Mouse (Mus musculus) neural tube, embryonic 15.5 days (tissue): ENCODE measurements around the gene Nlgn2. TPM values are rescaled to one million over a fixed set of nuclear protein-coding genes. Genes with fewer than 3 reads are reported as not detected.

Experiments
- ATAC-seq: fragments of 200-750 bp; cut with Nextera tagmentation; 2 replicates; pipeline ENCODE4 v1.8.0; 2017; ENCODE audit warnings: mild to moderate bottlenecking, moderate TSS enrichment, moderate library complexity; ENCODE audit not compliant: low FRiP score
- H3K27ac ChIP-seq: fragments of 300-500 bp; sonication (generic); replicated peaks from 2 replicates; pipeline ENCODE4 v1.5.1; 2015; ENCODE audit warnings: mild to moderate bottlenecking, inconsistent platforms
- H3K27me3 ChIP-seq: fragments of 300-500 bp; sonication (generic); replicated peaks from 2 replicates; pipeline ENCODE4 v1.6.1; 2015; ENCODE audit warnings: inconsistent platforms
- H3K36me3 ChIP-seq: fragments of 300-500 bp; sonication (generic); 2 replicates; pipeline ENCODE4 v1.6.1; 2015; ENCODE audit warnings: inconsistent platforms
- H3K4me1 ChIP-seq: fragments of 300-500 bp; sonication (generic); 2 replicates; pipeline ENCODE4 v1.6.1; 2015; ENCODE audit warnings: inconsistent platforms
- H3K4me2 ChIP-seq: fragments of 300-500 bp; sonication (generic); 2 replicates; pipeline ENCODE4 v1.6.1; 2015; ENCODE audit warnings: inconsistent platforms, mild to moderate bottlenecking, moderate library complexity
- H3K4me3 ChIP-seq: fragments of 300-500 bp; sonication (generic); replicated peaks from 2 replicates; pipeline ENCODE4 v1.5.1; 2015; ENCODE audit warnings: mild to moderate bottlenecking, inconsistent platforms
- H3K9ac ChIP-seq: fragments of 300-500 bp; sonication (generic); replicated peaks from 2 replicates; pipeline ENCODE4 v1.6.1; 2015; ENCODE audit warnings: mild to moderate bottlenecking, inconsistent platforms
- H3K9me3 ChIP-seq: fragments of 300-500 bp; sonication (generic); replicated peaks from 2 replicates; pipeline ENCODE4 v1.6.1; 2016; ENCODE audit warnings: inconsistent platforms
- WGBS: fragments of 180-500 bp; shearing (Covaris S2); methylation state at CpG from one replicate; pipeline ENCODE4 v1.1.7; 2015; ENCODE audit warnings: mixed read lengths; 5-methylcytosine and 5-hydroxymethylcytosine counted together
- polyA plus RNA-seq: library from polyadenylated mRNA; unstranded; fragments of >200 nt; fragmentation: Nextera tagmentation; extraction: Ambion mirVana; gene quantifications from 2 replicates; pipeline ENCODE4 v1.2.1, GENCODE M21; 2015

The Nlgn2 gene
- polyA plus RNA-seq, 1 experiment from 2014 or later = 21.4 TPM

DNA sequence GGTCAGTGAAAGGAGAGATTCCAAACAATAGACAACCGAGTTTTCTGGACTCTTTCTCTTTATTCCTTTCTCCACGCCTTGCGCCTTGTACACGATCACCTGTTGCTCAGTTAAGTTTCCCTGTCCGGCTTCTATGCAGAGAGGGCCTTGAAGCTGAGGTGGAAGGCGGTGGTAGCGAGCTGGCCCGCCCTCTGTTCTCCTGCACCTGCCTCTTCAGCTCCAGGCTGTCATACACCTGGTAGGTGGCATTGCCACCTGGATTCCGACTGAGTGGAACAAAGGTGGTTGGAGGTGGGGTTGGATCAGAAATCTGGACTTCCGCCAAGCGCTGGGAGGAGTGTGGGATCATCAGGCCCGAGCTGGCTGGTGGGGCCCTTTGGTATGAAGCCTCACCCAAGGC, 21.1 kb downstream of the Nlgn2 start:
- ATAC-seq = no peak
- no peak overlapping the region for H3K4me3 ChIP-seq
- WGBS = 89% methylated on average over 12 of the region's 12 CpGs
- H3K27me3 ChIP-seq = no peaks in the 10 kb centered on the region
- H3K27ac ChIP-seq = no peak overlapping the region
- H3K9me3 ChIP-seq = 0 out of 2 replicates have a peak, but pooled peaks cover 3% of the 10 kb centered on the region
- H3K4me2 ChIP-seq = no peak overlapping the region
- H3K9ac ChIP-seq = no peak overlapping the region
- no peaks in the 10 kb centered on the region for H3K4me1 ChIP-seq
- H3K36me3 ChIP-seq = no peaks in the 10 kb centered on the region

DNA sequence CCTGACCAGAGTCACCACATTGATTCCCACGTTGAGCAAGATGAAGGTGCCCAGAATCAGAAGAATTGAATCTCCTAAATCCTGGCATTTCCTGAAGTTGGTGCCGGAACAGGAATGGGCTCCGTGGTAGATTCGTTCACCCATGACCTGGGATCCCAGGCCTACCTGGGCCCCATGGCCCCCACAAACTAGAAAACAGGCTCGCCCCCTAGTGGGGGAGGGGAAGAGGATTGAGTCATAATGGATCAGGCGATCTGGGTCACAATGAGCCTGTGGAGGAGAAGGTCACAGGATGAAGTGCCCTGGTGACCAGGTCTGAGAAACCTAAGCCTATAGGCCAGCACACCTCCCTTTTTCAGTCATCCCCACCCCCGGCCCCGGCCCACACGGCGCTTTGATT, 22.4 kb downstream of the Nlgn2 start, which contains the start of gene Gm39566:
TSS of gene Gm39566 (minus strand) at position 144 of the 400 bp plus-strand sequence.
- no peak within 1 kb of the TSS for H3K9ac ChIP-seq
- 69% methylated on average over 10 of the region's 10 CpGs for WGBS

DNA sequence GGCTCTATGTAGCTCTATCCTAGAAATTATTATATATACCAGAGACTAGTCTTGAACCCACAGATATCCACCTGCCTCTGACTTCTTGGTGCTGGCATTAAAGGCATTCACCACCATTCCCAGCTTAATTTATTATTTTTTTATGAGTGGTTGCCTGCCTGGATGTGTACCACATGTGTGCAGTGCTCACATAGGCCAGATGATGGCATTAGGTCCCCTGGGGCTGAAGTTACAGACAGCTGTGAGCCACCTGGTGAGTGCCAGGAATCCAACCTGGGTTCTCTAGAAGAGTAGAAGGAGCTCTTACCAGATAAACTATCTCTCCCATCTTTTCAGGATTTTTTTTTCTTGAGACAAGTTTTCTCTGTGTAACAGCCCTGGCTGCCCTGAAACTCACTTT, 27.3 kb downstream of the Nlgn2 start:
- no peaks in the 10 kb centered on the region for H3K9me3 ChIP-seq
- ATAC-seq = no peak
- no peak overlapping the region for H3K27ac ChIP-seq
- H3K4me1 ChIP-seq = peaks cover 4% of the 10 kb centered on the region; the same call in 1 of the 2 replicates
- peaks cover 16% of the 10 kb centered on the region for H3K27me3 ChIP-seq
- H3K4me3 ChIP-seq = no peak overlapping the region
- no peaks in the 10 kb centered on the region for H3K36me3 ChIP-seq
- no peak overlapping the region for H3K9ac ChIP-seq
- H3K4me2 ChIP-seq = no peak overlapping the region

More for the DNA sequence above, 22.4 kb downstream of the Nlgn2 start, which contains the start of gene Gm39566:
- H3K27me3 ChIP-seq = no peaks in the 10 kb centered on the region
- H3K36me3 ChIP-seq = no peaks in the 10 kb centered on the region
- H3K9me3 ChIP-seq = 0 out of 2 replicates have a peak, but pooled peaks cover 3% of the 10 kb centered on the region
- H3K4me2 ChIP-seq = no peak within 1 kb of the TSS
- no peak for ATAC-seq
- H3K27ac ChIP-seq = no peak within 1 kb of the TSS
- H3K4me3 ChIP-seq = no peak within 1 kb of the TSS
- H3K4me1 ChIP-seq = no peaks in the 10 kb centered on the region

GRCm38 (mm10) chr11:69807641-69808040, 29.9 kb downstream of the Nlgn2 start:
- 87% methylated on average over 2 of the region's 2 CpGs for WGBS
- Histone ChIP-seq H3K36me3 (no peaks in the 10 kb centered on the region), H3K27me3 (peaks cover 21% of the 10 kb centered on the region), H3K4me3 (no peak overlapping the region), H3K27ac (no peak overlapping the region), H3K9ac (no peak overlapping the region), H3K4me1 (peaks cover 30% of the 10 kb centered on the region), H3K9me3 (no peaks in the 10 kb centered on the region), H3K4me2 (no peak overlapping the region)
- no peak for ATAC-seq

GRCm38 (mm10) chr11:69806378-69806777, 31.2 kb downstream of the Nlgn2 start:
- ATAC-seq = no peak
- Histone ChIP-seq H3K9me3 (no peaks in the 10 kb centered on the region), H3K27ac (no peak overlapping the region), H3K4me3 (no peak overlapping the region), H3K36me3 (no peaks in the 10 kb centered on the region), H3K4me2 (no peak overlapping the region), H3K27me3 (peaks cover 21% of the 10 kb centered on the region), H3K4me1 (peaks cover 43% of the 10 kb centered on the region), H3K9ac (no peak overlapping the region)
- WGBS = 78% methylated on average over 4 of the region's 4 CpGs

- Histone ChIP-seq H3K27ac (no peak within 1 kb of the TSS), H3K9ac (no peak within 1 kb of the TSS), H3K9me3 (no peaks in the 10 kb centered on the region), H3K36me3 (no peaks in the 10 kb centered on the region), H3K4me2 (peak within 1 kb of the TSS; percentile 87), H3K4me3 (peak within 1 kb of the TSS; percentile 11; the same call in 1 of the 2 replicates), H3K27me3 (peaks cover 21% of the 10 kb centered on the region), H3K4me1 (peaks cover 52% of the 10 kb centered on the region)
- ATAC-seq = no peak
- 5% methylated on average over 29 of the region's 29 CpGs for WGBS
Observed at GRCm38 (mm10) chr11:69804972-69805909, 32.3 kb downstream of the Nlgn2 start, which contains the start of gene Tmem102. TSS of gene Tmem102 (minus strand) at chr11:69805624.

DNA sequence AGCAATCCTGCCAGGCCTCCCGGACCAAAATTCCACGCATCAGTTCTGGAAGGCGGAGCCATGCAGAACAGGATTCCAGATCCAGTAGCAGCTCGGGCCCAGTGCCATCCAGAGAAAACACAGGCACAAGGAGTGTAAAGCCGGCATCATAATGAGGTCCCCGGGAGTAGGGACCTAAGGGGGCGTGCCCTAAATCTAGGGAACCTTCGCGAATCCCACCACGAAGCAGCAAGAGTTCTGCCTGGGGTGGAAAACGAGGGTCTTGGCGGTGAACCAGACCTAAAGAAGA, 33.0 kb downstream of the Nlgn2 start:
- Histone ChIP-seq H3K27me3 (peaks cover 21% of the 10 kb centered on the region), H3K36me3 (no peaks in the 10 kb centered on the region), H3K4me2 (peak overlapping the region; percentile 87), H3K9ac (no peak overlapping the region), H3K4me1 (peaks cover 59% of the 10 kb centered on the region), H3K27ac (no peak overlapping the region), H3K4me3 (peak overlapping the region; percentile 11; the same call in 1 of the 2 replicates), H3K9me3 (no peaks in the 10 kb centered on the region)
- WGBS = 6% methylated on average over 12 of the region's 12 CpGs
- ATAC-seq = no peak

- WGBS = 1% methylated on average over 60 of the region's 60 CpGs
- H3K4me1 ChIP-seq = peaks cover 64% of the 10 kb centered on the region
Observed at GRCm38 (mm10) chr11:69803786-69804651, 33.6 kb downstream of the Nlgn2 start.

GRCm38 (mm10) chr11:69803328-69803727, 34.3 kb downstream of the Nlgn2 start:
- 2% methylated on average over 12 of the region's 12 CpGs for WGBS
- Histone ChIP-seq H3K27ac (peak overlapping the region; percentile 94), H3K9me3 (no peaks in the 10 kb centered on the region), H3K27me3 (peaks cover 21% of the 10 kb centered on the region), H3K4me3 (peak overlapping the region; percentile 63), H3K4me1 (peaks cover 67% of the 10 kb centered on the region), H3K4me2 (peak overlapping the region; percentile 87), H3K36me3 (no peaks in the 10 kb centered on the region), H3K9ac (peak overlapping the region; percentile 57)
- no peak for ATAC-seq

More at GRCm38 (mm10) chr11:69803786-69804651, 33.6 kb downstream of the Nlgn2 start:
- H3K4me2 ChIP-seq = peak overlapping the region; percentile 87
- no peaks in the 10 kb centered on the region for H3K9me3 ChIP-seq
- H3K9ac ChIP-seq = peak overlapping the region; percentile 57
- H3K4me3 ChIP-seq = peak overlapping the region; percentile 63
- no peaks in the 10 kb centered on the region for H3K36me3 ChIP-seq
- H3K27ac ChIP-seq = peak overlapping the region; percentile 94
- peak; percentile 14; the same call in 1 of the 2 replicates for ATAC-seq
- H3K27me3 ChIP-seq = peaks cover 21% of the 10 kb centered on the region

DNA sequence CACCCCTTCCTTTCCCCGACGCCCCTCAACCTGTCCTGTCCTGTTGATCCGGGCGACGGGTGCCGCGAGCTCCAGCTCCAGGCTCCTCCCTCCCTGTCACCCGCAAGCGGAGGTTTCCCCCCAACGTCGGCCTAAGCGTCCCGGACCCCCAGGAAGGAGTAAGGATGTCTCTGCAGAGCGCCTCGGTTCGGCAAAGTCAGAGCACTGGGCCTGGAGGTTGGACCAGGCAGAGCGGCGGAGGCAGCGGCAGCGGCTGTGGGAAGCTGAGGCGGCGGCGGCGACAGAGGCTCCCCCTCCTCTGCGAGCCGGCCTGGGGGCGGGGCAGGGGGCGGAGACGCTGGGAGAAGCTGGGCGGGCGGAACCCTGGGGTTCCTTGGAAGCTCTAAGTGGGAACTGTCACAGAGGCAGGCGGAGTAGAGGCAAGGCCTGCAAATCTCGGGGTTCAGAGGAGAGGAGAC, 34.9 kb downstream of the Nlgn2 start:
- H3K27ac ChIP-seq = peak overlapping the region; percentile 94
- no peaks in the 10 kb centered on the region for H3K9me3 ChIP-seq
- no peaks in the 10 kb centered on the region for H3K36me3 ChIP-seq
- peak overlapping the region; percentile 63 for H3K4me3 ChIP-seq
- peak overlapping the region; percentile 57 for H3K9ac ChIP-seq
- under 1% methylated on average over 33 of the region's 33 CpGs for WGBS
- ATAC-seq = peak; percentile 32
- peaks cover 67% of the 10 kb centered on the region for H3K4me1 ChIP-seq
- H3K4me2 ChIP-seq = peak overlapping the region; percentile 87
- peaks cover 25% of the 10 kb centered on the region for H3K27me3 ChIP-seq

DNA sequence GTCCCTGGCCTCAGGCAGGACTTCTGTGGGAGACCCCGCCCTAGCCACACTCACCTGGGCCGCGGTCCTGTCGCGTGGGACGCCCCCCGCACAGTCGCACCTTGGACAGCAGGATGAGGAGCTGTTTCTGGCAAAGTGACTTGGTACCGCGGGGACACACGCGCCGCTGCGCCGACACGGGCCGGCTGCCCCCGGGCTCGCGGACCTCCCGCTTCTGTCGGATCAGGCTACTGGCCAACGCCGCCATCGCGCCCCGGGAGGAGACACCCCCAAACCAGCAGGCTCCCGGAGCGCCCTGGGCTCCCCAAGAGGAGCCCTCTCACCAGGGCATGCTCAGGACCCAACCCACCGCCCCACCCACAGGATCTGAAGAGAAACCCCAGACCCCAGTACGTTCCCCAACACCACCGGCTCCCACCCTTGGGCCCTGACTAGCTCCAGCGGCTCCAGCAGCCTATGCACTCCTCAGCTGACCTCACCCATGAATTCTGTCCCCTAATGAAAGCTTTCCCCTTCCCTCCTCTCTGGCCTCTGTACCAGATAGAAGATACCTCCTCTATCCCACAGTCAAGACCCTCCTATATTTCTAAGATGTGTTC, 36.1 kb downstream of the Nlgn2 start, which contains the start of gene Fgf11:
TSS of gene Fgf11 (minus strand) at position 479 of the 599 bp plus-strand sequence.
- Histone ChIP-seq H3K27me3 (peaks cover 31% of the 10 kb centered on the region), H3K4me1 (peaks cover 67% of the 10 kb centered on the region)
- ATAC-seq = no peak

More for the DNA sequence above, 36.1 kb downstream of the Nlgn2 start, which contains the start of gene Fgf11:
- peak within 1 kb of the TSS; percentile 63 for H3K4me3 ChIP-seq
- peak within 1 kb of the TSS; percentile 57 for H3K9ac ChIP-seq
- H3K36me3 ChIP-seq = no peaks in the 10 kb centered on the region
- under 1% methylated on average over 33 of the region's 33 CpGs for WGBS
- peak within 1 kb of the TSS; percentile 94 for H3K27ac ChIP-seq
- peak within 1 kb of the TSS; percentile 87 for H3K4me2 ChIP-seq
- no peaks in the 10 kb centered on the region for H3K9me3 ChIP-seq
